Mouse (Mus musculus): Measurements from ENCODE around the gene Gm45717. TPM values are rescaled to one million over a fixed set of nuclear protein-coding genes. Genes with fewer than 3 reads are reported as not detected.

The Gm45717 gene
- polyA plus RNA-seq, 1 experiment from 2014 or later = not detected

DNA sequence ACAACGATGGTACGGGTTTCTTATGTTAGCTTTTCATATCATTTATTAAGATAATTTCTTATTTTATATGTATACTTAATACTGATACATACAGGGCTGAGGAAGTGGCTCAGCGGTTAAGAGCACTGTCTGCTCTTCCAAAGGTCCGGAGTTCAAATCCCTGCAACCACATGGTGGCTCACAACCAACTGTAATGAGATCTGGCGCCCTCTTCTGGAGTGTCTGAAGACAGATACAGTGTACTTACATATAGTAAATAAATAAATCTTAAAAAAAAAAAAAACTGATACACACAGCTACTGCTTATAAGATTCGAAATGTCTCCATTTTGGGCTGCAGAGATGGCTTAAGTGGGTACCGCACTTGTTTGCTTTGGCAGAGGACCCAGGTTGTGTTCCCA, 48.0 kb downstream of the Gm45717 start:
- Histone ChIP-seq H3K36me3 (ENCODE audit: control insufficient read depth, insufficient read depth) (no peaks in the 10 kb centered on the region), H3K9me3 (replicated peaks; ENCODE audit: control insufficient read depth, low read length) (no peaks in the 10 kb centered on the region), H3K4me3 (ENCODE audit: low read length) (no peak overlapping the region), H3K4me1 (ENCODE audit: control insufficient read depth, insufficient read depth, low read length) (no peaks in the 10 kb centered on the region), H3K27me3 (ENCODE audit: control insufficient read depth, insufficient read depth, low read length) (no peaks in the 10 kb centered on the region), H3K27ac (ENCODE audit: low read length) (no peak overlapping the region), H3K4me2 (ENCODE audit: low read depth, low read length) (no peak overlapping the region), H3K9ac (ENCODE audit: low read length) (no peak overlapping the region)
- no peak for ATAC-seq (replicated peaks; ENCODE audit: extremely low read depth, insufficient read depth, low FRiP score)
- 79% methylated on average over 7 of the region's 7 CpGs for WGBS

DNA sequence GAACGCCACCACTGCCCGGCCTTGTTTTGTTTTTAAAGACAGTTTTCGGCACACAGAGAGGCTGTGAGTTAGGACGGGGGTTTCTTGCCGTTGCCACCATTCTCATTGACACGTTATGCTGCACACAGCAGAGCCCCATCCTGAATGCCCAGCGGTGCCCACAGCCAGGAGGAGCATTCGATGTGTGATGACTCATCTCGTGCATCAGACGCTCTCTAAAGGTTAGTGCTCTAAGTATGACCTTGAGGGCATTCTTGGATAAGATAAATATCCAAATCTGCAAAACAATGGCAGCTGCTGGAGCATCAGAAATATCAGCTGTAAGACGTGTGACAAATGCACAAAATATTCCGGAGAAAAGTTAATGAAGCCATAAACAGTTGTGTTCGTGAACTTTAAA, 48.6 kb downstream of the Gm45717 start:
- Histone ChIP-seq H3K4me1 (ENCODE audit: control insufficient read depth, insufficient read depth, low read length) (no peaks in the 10 kb centered on the region), H3K4me3 (ENCODE audit: low read length) (no peak overlapping the region), H3K27ac (ENCODE audit: low read length) (no peak overlapping the region), H3K36me3 (ENCODE audit: control insufficient read depth, insufficient read depth) (no peaks in the 10 kb centered on the region), H3K9me3 (replicated peaks; ENCODE audit: control insufficient read depth, low read length) (no peaks in the 10 kb centered on the region), H3K9ac (ENCODE audit: low read length) (no peak overlapping the region), H3K27me3 (ENCODE audit: control insufficient read depth, insufficient read depth, low read length) (no peaks in the 10 kb centered on the region), H3K4me2 (ENCODE audit: low read depth, low read length) (no peak overlapping the region)
- ATAC-seq (replicated peaks; ENCODE audit: extremely low read depth, insufficient read depth, low FRiP score) = no peak
- WGBS = 73% methylated on average over 13 of the region's 13 CpGs

DNA sequence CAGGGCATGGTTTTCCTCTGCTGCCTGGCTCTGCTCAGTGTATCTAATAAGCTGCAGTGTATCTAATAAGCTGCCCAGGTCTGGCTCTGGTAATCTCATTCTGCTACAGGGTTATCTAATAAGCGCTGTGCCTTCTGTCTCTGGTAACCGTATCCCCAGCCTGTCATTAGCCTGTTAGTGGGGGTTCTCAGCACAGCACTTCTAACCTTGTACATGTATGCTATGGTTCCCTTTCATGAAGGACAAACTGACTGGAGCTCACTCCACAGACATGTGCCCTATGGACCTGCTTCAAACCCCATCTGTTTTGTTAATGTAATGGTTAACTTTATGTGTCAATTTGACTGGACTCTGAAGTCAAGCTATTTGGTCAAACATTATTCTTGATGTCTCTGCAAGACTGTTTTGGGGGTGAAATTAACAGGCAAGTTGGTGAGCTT, 50.1 kb downstream of the Gm45717 start:
- ATAC-seq (replicated peaks; ENCODE audit: extremely low read depth, insufficient read depth, low FRiP score) = no peak

DNA sequence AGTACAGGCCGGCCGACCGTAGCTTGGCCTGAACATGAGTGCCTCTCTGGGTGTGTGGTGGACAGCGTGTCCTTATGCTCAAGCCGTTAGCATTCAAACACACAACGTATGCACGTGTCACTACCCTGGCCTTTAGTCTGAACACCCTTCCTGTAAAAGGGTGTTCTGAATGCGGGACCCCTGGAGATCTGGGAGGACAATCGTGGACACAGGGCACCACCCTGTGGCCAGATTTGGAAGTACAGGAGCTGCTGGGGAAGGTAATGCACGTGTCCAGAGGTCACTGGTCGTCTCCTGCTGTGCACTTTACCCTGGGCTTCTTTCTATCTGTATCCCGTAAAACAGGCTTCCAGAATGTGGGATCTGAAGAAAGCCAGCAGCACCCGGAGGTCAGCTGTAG, 52.5 kb downstream of the Gm45717 start:
- Histone ChIP-seq H3K27me3 (ENCODE audit: control insufficient read depth, insufficient read depth, low read length) (no peaks in the 10 kb centered on the region), H3K27ac (ENCODE audit: low read length) (no peak overlapping the region), H3K4me2 (ENCODE audit: low read depth, low read length) (no peak overlapping the region), H3K4me3 (ENCODE audit: low read length) (no peak overlapping the region), H3K9ac (ENCODE audit: low read length) (no peak overlapping the region), H3K36me3 (ENCODE audit: control insufficient read depth, insufficient read depth) (peaks cover 5% of the 10 kb centered on the region), H3K4me1 (ENCODE audit: control insufficient read depth, insufficient read depth, low read length) (peaks cover 13% of the 10 kb centered on the region), H3K9me3 (replicated peaks; ENCODE audit: control insufficient read depth, low read length) (no peaks in the 10 kb centered on the region)
- 27% methylated on average over 13 of the region's 13 CpGs for WGBS
- no peak for ATAC-seq (replicated peaks; ENCODE audit: extremely low read depth, insufficient read depth, low FRiP score)

More for the DNA sequence above, 50.1 kb downstream of the Gm45717 start:
- H3K27me3 ChIP-seq (ENCODE audit: control insufficient read depth, insufficient read depth, low read length) = no peaks in the 10 kb centered on the region
- no peak overlapping the region for H3K9ac ChIP-seq (ENCODE audit: low read length)
- H3K4me2 ChIP-seq (ENCODE audit: low read depth, low read length) = no peak overlapping the region
- no peak overlapping the region for H3K27ac ChIP-seq (ENCODE audit: low read length)
- H3K9me3 ChIP-seq (replicated peaks; ENCODE audit: control insufficient read depth, low read length) = no peaks in the 10 kb centered on the region
- peaks cover 8% of the 10 kb centered on the region for H3K4me1 ChIP-seq (ENCODE audit: control insufficient read depth, insufficient read depth, low read length)
- WGBS = 42% methylated on average over 2 of the region's 2 CpGs
- H3K36me3 ChIP-seq (ENCODE audit: control insufficient read depth, insufficient read depth) = no peaks in the 10 kb centered on the region
- no peak overlapping the region for H3K4me3 ChIP-seq (ENCODE audit: low read length)

DNA sequence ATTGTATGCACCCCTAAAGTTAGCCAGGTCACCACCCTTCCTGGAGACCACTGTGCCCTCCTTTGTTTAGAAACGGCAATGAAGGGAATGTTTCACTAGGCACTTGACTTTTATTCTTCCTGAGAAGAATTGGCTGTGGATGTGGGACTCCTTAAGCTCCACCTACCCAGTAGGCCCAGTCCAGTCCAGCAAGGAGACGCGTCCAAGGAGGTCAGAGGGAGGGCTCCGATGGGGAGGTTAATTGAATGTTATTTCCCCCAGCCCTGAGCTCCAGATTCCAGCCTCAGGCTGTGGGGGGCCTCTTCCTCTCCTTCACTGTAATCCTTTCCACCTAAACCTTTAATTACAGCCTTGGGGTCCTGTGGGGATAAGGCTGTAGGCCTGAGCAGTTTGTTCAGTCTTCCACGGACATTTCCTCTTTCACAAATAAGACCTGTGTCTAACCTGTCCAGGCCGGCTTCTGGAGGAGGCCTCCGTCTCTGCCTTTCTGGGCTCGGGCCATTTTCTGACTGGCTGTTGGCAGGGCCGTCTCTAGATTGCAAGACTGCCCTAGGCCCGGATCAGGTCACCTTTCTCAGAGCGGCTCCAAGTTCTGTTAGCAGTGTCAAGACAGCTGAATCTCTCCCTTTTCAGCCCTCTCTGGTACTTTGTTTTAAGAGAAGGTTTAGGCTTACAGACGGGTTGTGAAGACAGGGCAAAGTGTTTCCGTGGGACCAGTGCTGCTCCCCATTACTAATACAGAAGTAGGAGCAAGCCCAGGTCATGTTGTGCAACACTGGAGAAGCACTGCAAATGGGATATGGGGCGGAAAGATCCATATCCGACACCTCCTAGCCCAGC, 53.5 kb downstream of the Gm45717 start:
- ATAC-seq (replicated peaks; ENCODE audit: extremely low read depth, insufficient read depth, low FRiP score) = no peak
- 82% methylated on average over 15 of the region's 15 CpGs for WGBS

DNA sequence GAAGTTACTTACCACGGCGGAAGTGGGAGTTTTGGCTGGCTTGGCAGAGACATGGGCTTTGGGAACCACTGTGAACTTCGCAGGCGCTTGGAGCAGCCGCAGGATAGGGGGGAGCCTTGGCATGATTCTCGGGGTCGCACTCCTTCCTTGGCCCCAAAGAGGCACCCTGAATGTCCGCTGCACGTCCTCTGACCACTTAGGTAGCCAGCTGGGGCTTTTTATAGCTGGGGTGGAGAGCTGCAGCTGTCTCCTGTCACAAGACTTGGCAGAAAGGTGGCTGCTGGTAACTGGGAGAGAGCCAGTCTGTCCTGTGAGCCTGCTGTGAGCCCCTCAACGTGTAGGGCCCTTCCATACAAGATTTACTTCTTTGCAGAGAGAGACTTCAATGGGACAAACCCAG, 55.5 kb downstream of the Gm45717 start, which contains the start of gene Cox8b:
Cox8b (minus strand) TSS at position 227 of the 400 bp plus-strand sequence.
- H3K4me3 ChIP-seq (ENCODE audit: low read length) = peak within 1 kb of the TSS; percentile 49
- H3K4me1 ChIP-seq (ENCODE audit: control insufficient read depth, insufficient read depth, low read length) = peaks cover 13% of the 10 kb centered on the region
- peak; percentile 82 for ATAC-seq (replicated peaks; ENCODE audit: extremely low read depth, insufficient read depth, low FRiP score)
- H3K9ac ChIP-seq (ENCODE audit: low read length) = peak within 1 kb of the TSS; percentile 74
- H3K27me3 ChIP-seq (ENCODE audit: control insufficient read depth, insufficient read depth, low read length) = no peaks in the 10 kb centered on the region
- peak within 1 kb of the TSS; percentile 68 for H3K4me2 ChIP-seq (ENCODE audit: low read depth, low read length)
- peaks cover 17% of the 10 kb centered on the region for H3K36me3 ChIP-seq (ENCODE audit: control insufficient read depth, insufficient read depth)
- peak within 1 kb of the TSS; percentile 87 for H3K27ac ChIP-seq (ENCODE audit: low read length)
- no peaks in the 10 kb centered on the region for H3K9me3 ChIP-seq (replicated peaks; ENCODE audit: control insufficient read depth, low read length)
- 27% methylated on average over 10 of the region's 10 CpGs for WGBS

More for the DNA sequence above, 53.5 kb downstream of the Gm45717 start:
- peaks cover 15% of the 10 kb centered on the region for H3K36me3 ChIP-seq (ENCODE audit: control insufficient read depth, insufficient read depth)
- no peaks in the 10 kb centered on the region for H3K9me3 ChIP-seq (replicated peaks; ENCODE audit: control insufficient read depth, low read length)
- no peak overlapping the region for H3K4me2 ChIP-seq (ENCODE audit: low read depth, low read length)
- no peaks in the 10 kb centered on the region for H3K27me3 ChIP-seq (ENCODE audit: control insufficient read depth, insufficient read depth, low read length)
- H3K27ac ChIP-seq (ENCODE audit: low read length) = no peak overlapping the region
- no peak overlapping the region for H3K4me3 ChIP-seq (ENCODE audit: low read length)
- H3K9ac ChIP-seq (ENCODE audit: low read length) = no peak overlapping the region
- H3K4me1 ChIP-seq (ENCODE audit: control insufficient read depth, insufficient read depth, low read length) = peaks cover 13% of the 10 kb centered on the region

Other genes with a start within 250 kb of the Gm45717 start
- not detected in 2 replicates for gene Cyp2e1, start 192.2 kb downstream of the Gm45717 start, polyA plus RNA-seq (2015; fragmentation: Nextera tagmentation; extraction: Ambion mirVana)
- 0.14 and 0.34 TPM in 2 replicates for gene Syce1, start 168.1 kb downstream of the Gm45717 start, polyA plus RNA-seq (2015; fragmentation: Nextera tagmentation; extraction: Ambion mirVana)
- 0.74 and 0.93 TPM in 2 replicates for gene Zfp941, start 133.8 kb downstream of the Gm45717 start, polyA plus RNA-seq (2015; fragmentation: Nextera tagmentation; extraction: Ambion mirVana)
- 1.0 and 1.1 TPM in 2 replicates for gene Urah, start 120.9 kb downstream of the Gm45717 start, polyA plus RNA-seq (2015; fragmentation: Nextera tagmentation; extraction: Ambion mirVana)
- 0.62 and 0.84 TPM in 2 replicates for gene Scgb1c1, start 110.4 kb downstream of the Gm45717 start, polyA plus RNA-seq (2015; fragmentation: Nextera tagmentation; extraction: Ambion mirVana)
- not detected in 2 replicates for gene Odf3, start 108.1 kb downstream of the Gm45717 start, polyA plus RNA-seq (2015; fragmentation: Nextera tagmentation; extraction: Ambion mirVana)
- gene Gm45785, start 99.6 kb downstream of the Gm45717 start, polyA plus RNA-seq (2015; fragmentation: Nextera tagmentation; extraction: Ambion mirVana) = not detected in 2 replicates
- gene Ric8a, start 99.0 kb downstream of the Gm45717 start, polyA plus RNA-seq (2015; fragmentation: Nextera tagmentation; extraction: Ambion mirVana) = 43.7 and 50.4 TPM in 2 replicates
- gene Bet1l, start 98.4 kb downstream of the Gm45717 start, polyA plus RNA-seq (2015; fragmentation: Nextera tagmentation; extraction: Ambion mirVana) = 31.6 and 39.5 TPM in 2 replicates
- 181 and 189 TPM in 2 replicates for gene Psmd13, start 74.0 kb downstream of the Gm45717 start, polyA plus RNA-seq (2015; fragmentation: Nextera tagmentation; extraction: Ambion mirVana)
- 65.4 and 71.2 TPM in 2 replicates for gene Sirt3, start 73.6 kb downstream of the Gm45717 start, polyA plus RNA-seq (2015; fragmentation: Nextera tagmentation; extraction: Ambion mirVana)
- gene Cox8b, start 55.5 kb downstream of the Gm45717 start, polyA plus RNA-seq (2015; fragmentation: Nextera tagmentation; extraction: Ambion mirVana) = 467 and 515 TPM in 2 replicates
- 0.82 and 1.6 TPM in 2 replicates for gene Nlrp6, start 35.0 kb downstream of the Gm45717 start, polyA plus RNA-seq (2015; fragmentation: Nextera tagmentation; extraction: Ambion mirVana)
- gene Pgghg, start 14.5 kb downstream of the Gm45717 start, polyA plus RNA-seq (2015; fragmentation: Nextera tagmentation; extraction: Ambion mirVana) = 12.2 and 12.4 TPM in 2 replicates
- gene Ifitm5, start 5.6 kb downstream of the Gm45717 start, polyA plus RNA-seq (2015; fragmentation: Nextera tagmentation; extraction: Ambion mirVana) = 1.3 and 1.6 TPM in 2 replicates
- gene Ifitm2, start 50 bp upstream of the Gm45717 start, polyA plus RNA-seq (2015; fragmentation: Nextera tagmentation; extraction: Ambion mirVana) = 525 and 571 TPM in 2 replicates
- 24.0 and 34.8 TPM in 2 replicates for gene Ifitm1, start 11.3 kb upstream of the Gm45717 start, polyA plus RNA-seq (2015; fragmentation: Nextera tagmentation; extraction: Ambion mirVana)
- gene Ifitm3, start 54.8 kb upstream of the Gm45717 start, polyA plus RNA-seq (2015; fragmentation: Nextera tagmentation; extraction: Ambion mirVana) = 157 and 218 TPM in 2 replicates
- 1.0 and 1.3 TPM in 2 replicates for gene Ifitm6, start 62.0 kb upstream of the Gm45717 start, polyA plus RNA-seq (2015; fragmentation: Nextera tagmentation; extraction: Ambion mirVana)
- gene Gm17387, start 73.2 kb upstream of the Gm45717 start, polyA plus RNA-seq (2015; fragmentation: Nextera tagmentation; extraction: Ambion mirVana) = not detected in 2 replicates
- gene B4galnt4, start 105.2 kb upstream of the Gm45717 start, polyA plus RNA-seq (2015; fragmentation: Nextera tagmentation; extraction: Ambion mirVana) = 0.54 and 0.97 TPM in 2 replicates
- 4.1 and 5.2 TPM in 2 replicates for gene Pkp3, start 122.3 kb upstream of the Gm45717 start, polyA plus RNA-seq (2015; fragmentation: Nextera tagmentation; extraction: Ambion mirVana)
- gene Sigirr, start 144.6 kb upstream of the Gm45717 start, polyA plus RNA-seq (2015; fragmentation: Nextera tagmentation; extraction: Ambion mirVana) = 7.4 and 8.5 TPM in 2 replicates
- 0.49 and 1.00 TPM in 2 replicates for gene Ano9, start 161.9 kb upstream of the Gm45717 start, polyA plus RNA-seq (2015; fragmentation: Nextera tagmentation; extraction: Ambion mirVana)
- gene Ptdss2, start 166.4 kb upstream of the Gm45717 start, polyA plus RNA-seq (2015; fragmentation: Nextera tagmentation; extraction: Ambion mirVana) = 56.1 and 63.9 TPM in 2 replicates
- 96.9 and 111 TPM in 2 replicates for gene Rnh1, start 216.9 kb upstream of the Gm45717 start, polyA plus RNA-seq (2015; fragmentation: Nextera tagmentation; extraction: Ambion mirVana)
- 59.5 and 92.1 TPM in 2 replicates for gene Hras, start 238.1 kb upstream of the Gm45717 start, polyA plus RNA-seq (2015; fragmentation: Nextera tagmentation; extraction: Ambion mirVana)
- 3.0 and 4.1 TPM in 2 replicates for gene Lrrc56, start 238.2 kb upstream of the Gm45717 start, polyA plus RNA-seq (2015; fragmentation: Nextera tagmentation; extraction: Ambion mirVana)

All from heart, embryonic 16.5 days (tissue).